Mouse (Mus musculus) small intestine, adult 2 months (tissue): Measurements from ENCODE around the gene Zfp689.

Experiments
- CTCF ChIP-seq: fragments of 200-500 bp; IDR thresholded peaks from 2 replicates; pipeline ENCODE4 v1.5.1; 2012; ENCODE audit warnings: low read depth, mild to moderate bottlenecking, control low read depth, inconsistent platforms, low read length, moderate library complexity, mixed read lengths; ENCODE audit not compliant: insufficient replicate concordance, insufficient read length; ENCODE audit errors: extremely low read depth
- POLR2A ChIP-seq: fragments of 200-500 bp; IDR thresholded peaks from 2 replicates; pipeline ENCODE4 v1.6.1; 2012; ENCODE audit warnings: low read depth, mild to moderate bottlenecking, control low read depth, inconsistent platforms, low read length, moderate library complexity

DNA sequence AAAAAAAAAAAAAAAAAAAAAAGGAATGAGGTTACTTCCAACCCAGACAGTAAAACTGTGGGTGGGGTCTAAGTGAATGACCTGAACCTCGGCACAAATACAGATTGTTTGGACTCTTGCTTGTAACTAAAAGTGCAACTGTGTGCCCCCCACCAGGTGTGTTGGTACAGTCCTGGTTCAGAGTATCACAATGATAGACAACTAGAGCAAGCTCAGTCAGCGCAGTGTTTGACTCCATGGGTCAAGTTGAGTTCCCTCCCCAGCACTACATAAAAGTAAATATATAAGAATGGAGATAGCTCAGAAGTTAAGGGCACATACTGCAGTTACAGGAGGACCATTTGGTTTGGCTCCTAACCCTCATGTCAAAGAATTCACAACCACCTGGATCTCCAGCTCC lies 48.4 kb upstream of the Zfp689 start:
- TF ChIP-seq POLR2A (no peak), CTCF (no peak)
